Mouse (Mus musculus): ENCODE data around the gene Gm8797. TPM values are rescaled to one million over a fixed set of nuclear protein-coding genes. Genes with fewer than 3 reads are reported as not detected.
"Not testable (repeated sequence)": the region's sequence is repeated elsewhere in the genome, so short reads cannot be mapped to it uniquely, and the experiment has no call there.

The Gm8797 gene
- polyA plus RNA-seq (2016; fragmentation: Nextera tagmentation; extraction: Ambion mirVana): 19.4 and 19.6 TPM in 2 replicates

DNA sequence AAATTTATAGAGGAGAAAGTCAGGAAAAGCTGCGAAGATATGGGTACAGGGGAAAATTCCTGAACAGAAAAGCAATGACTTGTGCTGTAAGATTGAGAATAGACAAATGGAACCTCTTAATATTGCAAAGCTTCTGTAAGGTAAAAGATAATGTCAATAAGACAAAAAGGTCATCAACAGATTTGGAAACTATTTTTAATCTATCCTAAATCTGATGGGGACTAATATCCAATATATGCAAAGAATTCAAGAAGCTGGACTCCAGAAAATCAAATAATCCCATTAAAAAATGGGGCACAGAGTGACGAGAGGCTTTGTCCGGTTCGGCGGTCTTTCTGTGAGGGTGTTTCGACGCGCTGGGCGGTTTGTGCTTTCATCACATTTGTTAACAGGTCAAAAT lies at the start of gene Gm8797:
Gene Gm8797 (plus strand): TSS at position 301 of the 400 bp plus-strand sequence.
- H3K27me3 ChIP-seq (ENCODE audit: low read depth, poor library complexity, severe bottlenecking); H3K9me3 ChIP-seq (replicated peaks); H3K27ac ChIP-seq (replicated peaks); H3K36me3 ChIP-seq; DNase-seq (ENCODE audit: low spot score); H3K4me3 ChIP-seq; H3K4me1 ChIP-seq: not testable (repeated sequence)
- WGBS: 88% methylated on average over 9 of the region's 9 CpGs

- Histone ChIP-seq H3K4me1 (no peaks in the 10 kb centered on the region), H3K27me3 (ENCODE audit: low read depth, poor library complexity, severe bottlenecking) (no peaks in the 10 kb centered on the region), H3K27ac (replicated peaks) (no peak overlapping the region), H3K9me3 (replicated peaks) (no peaks in the 10 kb centered on the region), H3K36me3 (no peaks in the 10 kb centered on the region), H3K4me3 (no peak overlapping the region)
- DNase-seq (ENCODE audit: low spot score): no peak
Observed at GRCm38 (mm10) chr3:5714481-5714880, 36.1 kb upstream of the Gm8797 start.

DNA sequence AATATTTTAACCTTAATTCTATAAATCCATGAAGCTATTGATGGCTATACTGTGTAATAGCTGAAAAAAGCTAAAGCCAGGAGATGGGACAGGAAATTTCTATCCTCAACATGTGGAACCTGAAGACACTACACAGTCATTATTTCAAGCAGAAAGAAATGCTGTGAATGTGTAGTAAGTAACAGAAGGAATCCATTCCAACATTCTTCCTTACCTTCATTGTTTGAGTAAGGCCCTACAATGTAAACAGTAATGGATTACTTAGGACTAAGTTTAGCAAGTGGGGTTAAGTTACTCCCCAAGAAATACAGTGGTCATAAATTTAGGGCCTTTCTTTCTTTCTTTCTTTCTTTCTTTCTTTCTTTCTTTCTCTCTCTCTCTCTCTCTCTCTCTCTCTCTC lies 17.7 kb upstream of the Gm8797 start:
- no peaks in the 10 kb centered on the region for H3K36me3 ChIP-seq
- H3K27me3 ChIP-seq (ENCODE audit: low read depth, poor library complexity, severe bottlenecking): no peaks in the 10 kb centered on the region
- DNase-seq (ENCODE audit: low spot score): no peak
- H3K4me3 ChIP-seq: no peak overlapping the region
- H3K27ac ChIP-seq (replicated peaks): no peak overlapping the region
- no peaks in the 10 kb centered on the region for H3K4me1 ChIP-seq
- H3K9me3 ChIP-seq (replicated peaks): no peaks in the 10 kb centered on the region

GRCm38 (mm10) chr3:5754763-5755478 lies 4.3 kb downstream of the Gm8797 start:
- DNase-seq (ENCODE audit: low spot score): no peak
- no peaks in the 10 kb centered on the region for H3K4me1 ChIP-seq
- no peaks in the 10 kb centered on the region for H3K27me3 ChIP-seq (ENCODE audit: low read depth, poor library complexity, severe bottlenecking)
- H3K4me3 ChIP-seq: no peak overlapping the region
- no peaks in the 10 kb centered on the region for H3K9me3 ChIP-seq (replicated peaks)
- WGBS: 83% methylated on average over 3 of the region's 3 CpGs
- H3K36me3 ChIP-seq: no peaks in the 10 kb centered on the region
- no peak overlapping the region for H3K27ac ChIP-seq (replicated peaks)

GRCm38 (mm10) chr3:5766256-5766655 lies 15.7 kb downstream of the Gm8797 start:
- 77% methylated on average over 3 of the region's 3 CpGs for WGBS
- Histone ChIP-seq H3K4me1 (no peaks in the 10 kb centered on the region), H3K4me3 (no peak overlapping the region), H3K9me3 (replicated peaks) (no peaks in the 10 kb centered on the region), H3K27ac (replicated peaks) (no peak overlapping the region), H3K36me3 (no peaks in the 10 kb centered on the region), H3K27me3 (ENCODE audit: low read depth, poor library complexity, severe bottlenecking) (no peaks in the 10 kb centered on the region)
- DNase-seq (ENCODE audit: low spot score): no peak

DNA sequence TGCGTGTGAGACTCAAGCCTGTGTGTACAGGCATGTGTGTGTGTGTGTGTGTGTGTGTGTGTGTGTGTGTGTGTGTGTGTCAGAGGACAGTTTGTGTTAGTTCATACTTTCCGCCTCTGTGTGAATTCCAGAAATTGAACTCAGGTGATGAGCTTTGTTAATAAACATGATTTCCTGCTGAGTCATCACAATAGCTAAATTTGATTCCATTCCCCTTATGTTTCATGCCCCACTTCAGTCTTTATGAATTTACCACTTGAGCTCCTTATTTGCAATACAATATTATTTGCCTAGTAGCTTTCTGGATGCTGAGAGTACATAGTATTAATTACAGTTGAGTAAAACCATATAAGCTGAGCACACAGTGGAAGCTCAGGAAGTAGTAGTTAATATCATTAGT lies 26.3 kb downstream of the Gm8797 start:
- WGBS: 88% methylated on average over 2 of the region's 2 CpGs
- no peaks in the 10 kb centered on the region for H3K36me3 ChIP-seq
- no peaks in the 10 kb centered on the region for H3K9me3 ChIP-seq (replicated peaks)
- H3K27me3 ChIP-seq (ENCODE audit: low read depth, poor library complexity, severe bottlenecking): no peaks in the 10 kb centered on the region
- H3K27ac ChIP-seq (replicated peaks): no peak overlapping the region
- no peaks in the 10 kb centered on the region for H3K4me1 ChIP-seq
- H3K4me3 ChIP-seq: no peak overlapping the region
- no peak for DNase-seq (ENCODE audit: low spot score)
